Mouse (Mus musculus) cerebellum, adult (tissue): Measurements from ENCODE around the gene Vasp.

Experiments
- ATAC-seq: cut with Nextera tagmentation; 2 replicates; pipeline ENCODE4 v1.9.2; 2017; ENCODE audit warnings: mild to moderate bottlenecking, moderate library complexity, mixed read lengths; ENCODE audit not compliant: insufficient number of reproducible peaks, low FRiP score, low TSS enrichment

Vasp gene

GRCm38 (mm10) chr7:19279052-19279451 lies 7.4 kb upstream of the Vasp start:
- no peak for ATAC-seq

- no peak for ATAC-seq
Measured at GRCm38 (mm10) chr7:19276253-19276652, 4.6 kb upstream of the Vasp start.

GRCm38 (mm10) chr7:19272173-19272764 lies 652 bp upstream of the Vasp start:
- peak; percentile 37; the same call in 1 of the 2 replicates for ATAC-seq

- ATAC-seq: no peak
Measured at GRCm38 (mm10) chr7:19270509-19271237, 944 bp downstream of the Vasp start.

- no peak for ATAC-seq
Measured at GRCm38 (mm10) chr7:19269721-19270441, 1.7 kb downstream of the Vasp start.

GRCm38 (mm10) chr7:19268993-19269681 lies 2.5 kb downstream of the Vasp start:
- ATAC-seq: no peak

GRCm38 (mm10) chr7:19267051-19267450 lies 4.6 kb downstream of the Vasp start:
- ATAC-seq: no peak

- ATAC-seq: 0 out of 2 replicates have a peak, but pooled peaks have one; percentile 22
Measured at GRCm38 (mm10) chr7:19265928-19266822, 5.4 kb downstream of the Vasp start.

- ATAC-seq: peak; percentile 50; the same call in 1 of the 2 replicates
Measured at GRCm38 (mm10) chr7:19265147-19265546, 6.5 kb downstream of the Vasp start.

GRCm38 (mm10) chr7:19258336-19258735 lies 13.3 kb downstream of the Vasp start:
- ATAC-seq: no peak

- no peak for ATAC-seq
Measured at GRCm38 (mm10) chr7:19257390-19258022, 14.1 kb downstream of the Vasp start.

GRCm38 (mm10) chr7:19256567-19256966 lies 15.1 kb downstream of the Vasp start:
- no peak for ATAC-seq

GRCm38 (mm10) chr7:19255395-19255794 lies 16.2 kb downstream of the Vasp start:
- ATAC-seq: no peak

GRCm38 (mm10) chr7:19253437-19253836 lies 18.2 kb downstream of the Vasp start:
- no peak for ATAC-seq

- ATAC-seq: no peak
Measured at GRCm38 (mm10) chr7:19252078-19252477, 19.5 kb downstream of the Vasp start.

- ATAC-seq: no peak
Measured at GRCm38 (mm10) chr7:19247511-19247910, 24.1 kb downstream of the Vasp start.

- no peak for ATAC-seq
Measured at GRCm38 (mm10) chr7:19246855-19247254, 24.8 kb downstream of the Vasp start.

GRCm38 (mm10) chr7:19245083-19245482 lies 26.5 kb downstream of the Vasp start:
- ATAC-seq: no peak

- no peak for ATAC-seq
Measured at GRCm38 (mm10) chr7:19243858-19244257, 27.8 kb downstream of the Vasp start.
